Mouse (Mus musculus): ENCODE data around the gene Midn. TPM values are rescaled to one million over a fixed set of nuclear protein-coding genes. Genes with fewer than 3 reads are reported as not detected.
A peak's percentile ranks its signal among the peaks of the same experiment; 100 is the strongest.

Gene Midn
- 26.1 and 26.5 TPM in 2 replicates for polyA plus RNA-seq (2012; rRNA removed)

DNA sequence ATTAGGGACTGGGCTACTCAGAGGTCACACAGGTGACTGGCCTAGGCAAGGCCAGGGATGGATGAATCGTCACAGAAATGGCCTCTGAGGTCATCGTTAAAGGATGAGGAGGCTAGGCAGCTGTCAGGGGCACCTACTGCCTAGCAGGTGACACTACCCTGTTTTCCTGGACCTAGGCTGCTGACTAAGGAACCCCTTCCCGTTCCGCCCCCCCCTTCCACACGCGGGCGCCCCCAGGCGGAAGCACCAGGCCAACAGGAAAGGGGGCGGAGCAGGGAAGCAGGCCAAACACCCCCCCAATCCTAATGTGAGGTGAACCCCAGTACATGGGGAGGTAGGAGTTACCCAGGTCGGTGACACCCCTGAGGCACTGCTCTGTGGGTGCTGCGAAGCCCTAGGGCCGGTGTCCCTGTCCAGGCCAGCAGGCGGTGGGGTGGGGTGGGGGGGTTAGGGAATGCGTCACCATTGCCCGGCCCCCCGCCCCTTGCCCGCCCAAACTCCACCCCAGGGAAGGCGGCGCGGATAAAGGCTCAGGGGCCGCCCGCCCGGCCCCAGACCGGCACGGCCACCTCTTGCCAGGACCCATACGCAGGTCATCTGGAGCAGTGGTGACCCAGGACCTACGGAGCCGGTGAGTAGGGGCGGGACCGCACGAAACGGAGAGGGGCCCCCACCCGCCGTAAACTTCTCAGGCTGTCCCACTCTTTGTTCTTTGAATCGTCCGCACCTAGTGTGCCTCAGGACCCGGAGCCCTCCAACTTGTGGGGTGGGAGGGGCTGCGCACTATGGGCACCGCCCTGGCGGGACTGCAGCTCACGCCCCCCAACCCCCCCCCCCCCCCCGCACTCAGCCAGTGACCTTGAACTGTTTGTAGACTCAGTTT lies at the start of gene Midn:
TSS of gene Midn (plus strand) at position 554 of the 883 bp plus-strand sequence.
- H3K27ac ChIP-seq (ENCODE audit: insufficient read depth, low read length) = peak within 1 kb of the TSS; percentile 93
- H3K4me3 ChIP-seq (replicated peaks; ENCODE audit: insufficient read depth, low read depth, low read length) = peak within 1 kb of the TSS; percentile 77
- WGBS = 2% methylated on average over 42 of the region's 42 CpGs
- DNase-seq = peak; percentile 73 to 77
- peaks cover 53% of the 10 kb centered on the region for H3K4me1 ChIP-seq (ENCODE audit: control insufficient read depth, insufficient read depth, low read length)
- TF ChIP-seq CTCF (IDR thresholded peaks at IDR 0.05; ENCODE audit: borderline replicate concordance, insufficient read depth, low read depth, low read length) = 0 out of 2 replicates have a peak, but pooled peaks have one; percentile 28
- TF ChIP-seq POLR2A (IDR thresholded peaks at IDR 0.05; ENCODE audit: borderline replicate concordance, insufficient read depth, low read length) = 0 out of 2 replicates have a peak, but pooled peaks have one; percentile 14
- no peaks in the 10 kb centered on the region for H3K27me3 ChIP-seq (ENCODE audit: control insufficient read depth, insufficient read depth, low read length)

DNA sequence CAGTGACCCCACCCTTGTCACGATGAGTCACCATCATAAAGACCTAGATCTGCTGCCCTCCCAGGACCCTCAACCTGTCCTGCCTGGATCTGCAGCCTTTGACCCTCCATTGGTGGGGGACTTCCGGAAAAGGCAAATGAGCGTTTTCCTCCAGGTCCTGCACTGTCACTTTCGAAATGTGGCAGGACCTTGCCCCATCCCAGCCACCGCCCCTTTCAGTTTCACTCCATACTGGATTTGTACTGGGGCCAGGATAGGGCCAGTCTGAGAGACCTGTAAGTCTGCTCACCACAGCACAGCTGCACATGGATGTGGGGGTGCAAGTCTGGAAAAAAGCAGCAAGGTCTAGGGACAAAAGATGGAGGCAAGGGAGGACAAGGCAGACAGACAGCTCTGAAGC lies 49.4 kb upstream of the Midn start:
- H3K27ac ChIP-seq (ENCODE audit: insufficient read depth, low read length) = no peak overlapping the region
- 93% methylated on average over 5 of the region's 5 CpGs for WGBS
- no peak for DNase-seq
- no peak for TF ChIP-seq POLR2A (IDR thresholded peaks at IDR 0.05; ENCODE audit: borderline replicate concordance, insufficient read depth, low read length)
- no peak for TF ChIP-seq CTCF (IDR thresholded peaks at IDR 0.05; ENCODE audit: borderline replicate concordance, insufficient read depth, low read depth, low read length)
- no peak overlapping the region for H3K4me3 ChIP-seq (replicated peaks; ENCODE audit: insufficient read depth, low read depth, low read length)
- H3K27me3 ChIP-seq (ENCODE audit: control insufficient read depth, insufficient read depth, low read length) = no peaks in the 10 kb centered on the region
- peaks cover 18% of the 10 kb centered on the region for H3K4me1 ChIP-seq (ENCODE audit: control insufficient read depth, insufficient read depth, low read length)

DNA sequence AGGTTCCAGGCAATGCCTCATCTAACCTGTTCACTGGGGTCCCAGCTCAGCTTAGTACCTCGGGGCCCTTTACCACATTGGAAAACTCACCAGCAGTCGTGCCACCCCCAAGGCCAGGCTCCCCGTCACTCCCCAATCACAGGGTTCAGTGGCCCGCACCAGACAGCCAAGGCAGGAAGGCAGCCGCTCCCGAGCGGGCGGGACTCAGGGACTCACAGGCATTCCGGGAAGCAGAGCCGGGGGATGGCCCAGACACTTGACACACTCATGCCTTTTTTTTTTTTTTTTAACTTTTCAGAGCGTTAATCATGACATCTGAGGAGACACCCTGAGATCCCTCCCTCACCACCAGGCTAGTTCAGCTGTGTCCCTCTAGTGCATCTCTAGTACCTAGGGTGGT lies 47.1 kb upstream of the Midn start:
- H3K4me3 ChIP-seq (replicated peaks; ENCODE audit: insufficient read depth, low read depth, low read length) = no peak overlapping the region
- no peak for TF ChIP-seq POLR2A (IDR thresholded peaks at IDR 0.05; ENCODE audit: borderline replicate concordance, insufficient read depth, low read length)
- TF ChIP-seq CTCF (IDR thresholded peaks at IDR 0.05; ENCODE audit: borderline replicate concordance, insufficient read depth, low read depth, low read length) = no peak
- DNase-seq = no peak
- H3K4me1 ChIP-seq (ENCODE audit: control insufficient read depth, insufficient read depth, low read length) = peaks cover 13% of the 10 kb centered on the region
- 61% methylated on average over 11 of the region's 11 CpGs for WGBS
- H3K27ac ChIP-seq (ENCODE audit: insufficient read depth, low read length) = no peak overlapping the region
- H3K27me3 ChIP-seq (ENCODE audit: control insufficient read depth, insufficient read depth, low read length) = no peaks in the 10 kb centered on the region

DNA sequence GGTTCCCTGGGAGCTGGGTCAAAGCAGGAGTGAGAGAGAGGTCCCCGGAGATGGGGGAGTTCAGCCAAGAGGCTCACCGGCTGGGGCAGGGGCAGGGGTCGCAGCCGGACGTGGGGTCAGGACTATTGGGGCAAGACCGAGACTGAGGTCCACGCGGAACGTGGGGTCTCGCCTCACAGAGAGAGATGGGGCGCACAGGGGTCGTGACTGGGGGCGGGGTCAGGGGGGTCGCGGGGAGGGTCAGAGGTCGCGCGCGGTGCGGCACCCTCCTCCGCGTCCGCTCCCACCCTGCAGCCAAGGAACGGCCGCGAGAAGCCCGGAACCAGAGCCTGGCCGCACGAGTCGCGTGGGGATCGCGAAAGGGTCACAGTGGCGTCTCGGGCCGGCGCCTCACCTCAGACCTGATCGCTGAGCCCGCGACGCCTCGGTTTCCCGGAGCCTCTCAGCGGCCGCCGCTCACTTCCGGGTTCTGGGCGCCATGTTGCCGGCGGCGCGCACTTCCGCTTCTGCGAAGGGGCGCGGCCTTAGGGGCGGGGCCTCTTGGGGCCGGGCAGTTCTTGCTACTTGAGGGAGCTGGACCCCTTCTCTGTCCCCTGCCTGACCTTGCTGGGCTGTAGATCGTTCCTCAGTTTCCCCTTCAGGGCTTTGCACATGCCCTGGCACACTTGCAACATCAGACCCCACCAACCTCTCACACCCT lies 45.7 kb upstream of the Midn start:
- no peaks in the 10 kb centered on the region for H3K27me3 ChIP-seq (ENCODE audit: control insufficient read depth, insufficient read depth, low read length)
- DNase-seq = peak; percentile 84 to 85
- H3K4me3 ChIP-seq (replicated peaks; ENCODE audit: insufficient read depth, low read depth, low read length) = peak overlapping the region; percentile 97
- H3K4me1 ChIP-seq (ENCODE audit: control insufficient read depth, insufficient read depth, low read length) = peaks cover 13% of the 10 kb centered on the region
- H3K27ac ChIP-seq (ENCODE audit: insufficient read depth, low read length) = peak overlapping the region; percentile 67
- under 1% methylated on average over 59 of the region's 59 CpGs for WGBS
- no peak for TF ChIP-seq CTCF (IDR thresholded peaks at IDR 0.05; ENCODE audit: borderline replicate concordance, insufficient read depth, low read depth, low read length)
- TF ChIP-seq POLR2A (IDR thresholded peaks at IDR 0.05; ENCODE audit: borderline replicate concordance, insufficient read depth, low read length) = peak; percentile 77

DNA sequence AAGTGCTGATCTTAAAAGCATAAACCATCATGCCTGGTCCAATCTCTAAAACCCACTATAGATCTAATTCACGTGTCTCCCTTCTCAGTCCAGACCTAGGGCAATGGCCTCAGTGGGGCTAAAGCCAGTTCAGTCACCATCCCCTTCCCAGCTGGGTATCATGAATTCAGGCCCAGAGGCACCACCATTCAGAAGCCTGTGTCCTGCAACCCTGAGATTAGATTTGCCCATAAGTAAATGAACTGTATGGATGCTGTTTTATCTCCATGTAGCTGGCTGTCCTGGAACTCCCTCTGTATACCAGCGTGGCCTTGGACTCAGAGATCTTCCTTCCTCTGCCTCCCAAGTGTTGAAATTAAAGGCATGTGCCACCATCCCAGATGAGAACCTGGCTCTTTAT lies 45.0 kb upstream of the Midn start:
- no peak for DNase-seq
- peaks cover 13% of the 10 kb centered on the region for H3K4me1 ChIP-seq (ENCODE audit: control insufficient read depth, insufficient read depth, low read length)
- no peaks in the 10 kb centered on the region for H3K27me3 ChIP-seq (ENCODE audit: control insufficient read depth, insufficient read depth, low read length)
- TF ChIP-seq CTCF (IDR thresholded peaks at IDR 0.05; ENCODE audit: borderline replicate concordance, insufficient read depth, low read depth, low read length) = no peak
- no peak for TF ChIP-seq POLR2A (IDR thresholded peaks at IDR 0.05; ENCODE audit: borderline replicate concordance, insufficient read depth, low read length)
- H3K4me3 ChIP-seq (replicated peaks; ENCODE audit: insufficient read depth, low read depth, low read length) = peak overlapping the region; percentile 97
- WGBS = 75% methylated on average over 2 of the region's 2 CpGs
- H3K27ac ChIP-seq (ENCODE audit: insufficient read depth, low read length) = peak overlapping the region; percentile 12; the same call in 1 of the 2 replicates

DNA sequence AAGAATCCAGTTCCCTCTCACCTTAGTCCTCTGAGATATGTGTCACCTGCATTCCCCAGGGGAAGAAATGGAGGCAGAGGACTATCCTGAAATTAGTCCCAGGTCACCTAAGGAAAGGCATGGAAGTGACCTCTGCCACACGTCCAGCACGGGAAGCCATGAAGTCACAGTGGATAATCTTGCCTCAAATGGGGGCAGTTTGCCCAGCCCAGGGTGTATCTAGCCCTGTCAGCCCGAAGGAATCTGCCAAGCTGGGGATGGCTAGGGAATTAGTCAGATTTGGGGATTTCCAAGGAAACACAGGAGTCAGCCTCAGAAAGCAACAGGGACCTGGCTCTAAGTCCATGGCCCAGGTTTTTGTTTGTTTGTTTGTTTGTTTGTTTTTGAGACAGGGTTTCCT lies 43.9 kb upstream of the Midn start:
- H3K27ac ChIP-seq (ENCODE audit: insufficient read depth, low read length) = no peak overlapping the region
- TF ChIP-seq CTCF (IDR thresholded peaks at IDR 0.05; ENCODE audit: borderline replicate concordance, insufficient read depth, low read depth, low read length) (no peak), POLR2A (IDR thresholded peaks at IDR 0.05; ENCODE audit: borderline replicate concordance, insufficient read depth, low read length) (no peak)
- H3K27me3 ChIP-seq (ENCODE audit: control insufficient read depth, insufficient read depth, low read length) = no peaks in the 10 kb centered on the region
- no peak for DNase-seq
- no peak overlapping the region for H3K4me3 ChIP-seq (replicated peaks; ENCODE audit: insufficient read depth, low read depth, low read length)
- WGBS = 78% methylated on average over 3 of the region's 3 CpGs
- H3K4me1 ChIP-seq (ENCODE audit: control insufficient read depth, insufficient read depth, low read length) = peaks cover 13% of the 10 kb centered on the region

DNA sequence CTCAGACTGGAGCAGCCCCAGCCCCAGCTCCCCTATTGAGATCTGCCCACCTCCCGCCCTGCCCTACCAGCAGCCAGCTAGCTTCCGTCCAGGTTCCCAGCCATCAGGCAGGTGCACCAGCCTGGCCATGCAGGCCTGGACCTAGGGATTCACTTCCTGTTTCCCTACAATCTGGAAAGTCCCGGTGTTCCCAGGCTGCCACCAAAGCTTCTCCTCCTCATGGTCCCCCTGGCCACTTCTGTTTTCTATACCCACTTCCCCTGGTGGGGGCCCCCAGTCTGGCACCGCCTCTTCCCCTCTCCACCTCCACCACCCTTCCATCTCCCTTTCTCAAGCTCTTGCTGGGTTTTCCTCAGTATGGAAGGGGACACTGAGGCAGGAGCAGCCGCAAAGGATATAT lies 42.6 kb upstream of the Midn start, which contains the start of gene Sbno2:
TSS of gene Sbno2 (minus strand) at position 112 of the 400 bp plus-strand sequence.
- H3K27ac ChIP-seq (ENCODE audit: insufficient read depth, low read length) = no peak within 1 kb of the TSS
- peaks cover 13% of the 10 kb centered on the region for H3K4me1 ChIP-seq (ENCODE audit: control insufficient read depth, insufficient read depth, low read length)
- no peak for TF ChIP-seq CTCF (IDR thresholded peaks at IDR 0.05; ENCODE audit: borderline replicate concordance, insufficient read depth, low read depth, low read length)
- no peak for TF ChIP-seq POLR2A (IDR thresholded peaks at IDR 0.05; ENCODE audit: borderline replicate concordance, insufficient read depth, low read length)
- H3K27me3 ChIP-seq (ENCODE audit: control insufficient read depth, insufficient read depth, low read length) = no peaks in the 10 kb centered on the region
- WGBS = 82% methylated on average over 5 of the region's 5 CpGs
- no peak within 1 kb of the TSS for H3K4me3 ChIP-seq (replicated peaks; ENCODE audit: insufficient read depth, low read depth, low read length)
- no peak for DNase-seq
